Mouse (Mus musculus) liver, adult 2 months (tissue): Measurements from ENCODE around the gene Med1.

ENCODE experiments used
- CTCF ChIP-seq: fragments of 200-500 bp; IDR thresholded peaks from 2 replicates; pipeline ENCODE4 v1.5.1; 2011; ENCODE audit warnings: low read depth, low read length, control low read depth
- POLR2A ChIP-seq: fragments of 200-500 bp; IDR thresholded peaks from 2 replicates; pipeline ENCODE4 v1.6.1; 2011; ENCODE audit warnings: low read length, control low read depth; ENCODE audit not compliant: insufficient read depth; ENCODE audit errors: extremely low read depth

- no peak for TF ChIP-seq CTCF
- TF ChIP-seq POLR2A = no peak
These were observed 47.2 kb downstream of the Med1 start for GRCm38 (mm10) chr11:98145856-98146255.
